Mouse (Mus musculus) heart, postnatal 0 days (tissue): ENCODE results near the gene Hyal3.

Source experiments
- CTCF ChIP-seq: IDR thresholded peaks from 2 replicates; pipeline ENCODE4 v1.5.1; 2016; ENCODE audit warnings: antibody characterized with exemption, control low read depth, low read depth
- EP300 ChIP-seq: IDR thresholded peaks from 2 replicates; pipeline ENCODE4 v1.6.1; 2016; ENCODE audit warnings: antibody characterized with exemption, low read depth

GRCm38 (mm10) chr9:107615035-107615434, 34.4 kb downstream of the Hyal3 start:
- no peak for TF ChIP-seq CTCF
- no peak for TF ChIP-seq EP300
